Mouse (Mus musculus): ENCODE measurements around the gene Tbc1d17. TPM values are rescaled to one million over a fixed set of nuclear protein-coding genes. Genes with fewer than 3 reads are reported as not detected.
A peak's percentile ranks its signal among the peaks of the same experiment; 100 is the strongest.
"Not testable (repeated sequence)": the region's sequence is repeated elsewhere in the genome, so short reads cannot be mapped to it uniquely, and the experiment has no call there.

Gene Tbc1d17
- total RNA-seq (2021) = 10 to 100 TPM; 61.9 to 73.1 TPM
- long read RNA-seq, experiment 1, full-length matches to known transcripts = 75 of 99 reads
- long read RNA-seq, experiment 1, partial matches to known transcripts = 9 of 99 reads
- long read RNA-seq, experiment 1, other reads (novel, unspliced or antisense) = 15 of 99 reads
- long read RNA-seq, experiment 2, full-length matches to known transcripts = 57 of 83 reads
- long read RNA-seq, experiment 2, partial matches to known transcripts = 9 of 83 reads
- long read RNA-seq, experiment 2, other reads (novel, unspliced or antisense) = 17 of 83 reads

DNA sequence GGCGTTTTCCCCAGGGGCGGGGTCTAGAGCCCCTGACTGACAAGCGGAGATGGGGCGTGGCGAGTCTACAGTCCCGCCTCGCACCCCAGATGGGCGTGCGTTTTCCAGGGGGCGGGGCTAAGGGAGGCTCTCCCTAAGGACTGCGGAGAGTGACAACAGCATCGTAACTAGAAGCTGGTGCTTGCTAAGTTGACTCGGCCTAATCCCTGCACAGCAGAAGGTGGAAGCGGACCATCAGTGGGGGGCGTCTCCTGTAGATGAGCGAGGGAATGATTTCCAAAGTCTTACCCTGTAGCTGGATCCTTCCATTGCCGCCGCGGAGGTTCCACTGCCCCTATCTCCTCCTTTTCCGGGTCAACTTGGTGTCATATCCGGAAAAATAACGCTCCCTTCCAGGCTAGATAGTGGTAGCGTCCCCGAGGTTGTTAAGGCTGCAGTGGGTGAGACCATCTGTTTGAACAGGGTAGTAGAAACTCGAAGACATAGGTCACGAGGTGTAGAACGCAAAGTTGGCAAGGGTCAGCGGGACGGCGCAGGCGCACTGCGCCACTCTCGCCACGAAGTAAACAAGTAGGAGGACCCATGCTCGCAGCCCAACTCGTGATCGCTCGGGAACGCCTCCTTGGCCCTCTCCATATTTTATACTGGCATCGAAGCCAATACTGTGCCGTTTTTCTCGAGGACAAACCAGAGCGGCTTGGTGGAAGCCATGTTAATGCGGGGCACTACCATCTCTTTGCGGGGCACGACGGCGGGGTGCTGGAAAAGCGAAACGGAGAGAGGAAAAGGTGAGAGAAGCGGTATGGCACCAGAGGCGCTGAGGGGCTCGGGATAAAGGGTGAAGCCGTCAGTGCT lies at the start of gene Tbc1d17, which contains the start of gene Akt1s1:
Gene Tbc1d17 (minus strand): TSS at position 519 of the 855 bp plus-strand sequence.
Gene Akt1s1 (plus strand): TSS at position 431 of the 855 bp plus-strand sequence.
- peak; percentile 98 for DNase-seq

DNA sequence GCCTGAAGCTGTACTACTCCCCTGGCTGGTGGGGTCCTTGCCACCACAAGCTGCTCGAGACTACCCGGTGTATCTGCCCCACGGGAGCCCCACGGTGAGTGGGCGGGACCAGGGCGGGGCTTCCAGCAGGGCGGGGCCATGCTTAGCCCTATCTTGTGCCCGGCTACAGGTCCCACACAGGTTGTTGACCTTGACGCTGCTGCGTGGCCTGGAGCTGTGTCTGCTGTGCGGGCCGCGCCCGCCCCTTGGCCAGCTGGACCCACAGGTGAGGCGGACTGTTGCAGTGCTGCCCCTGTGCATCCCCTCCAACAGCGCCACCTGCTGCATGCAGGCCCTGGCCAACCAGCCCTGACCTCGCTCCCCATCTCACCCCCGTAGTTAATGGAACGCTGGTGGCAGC lies 49.7 kb upstream of the Tbc1d17 start:
- DNase-seq = peak; percentile 69

GRCm38 (mm10) chr7:44896499-44896898 lies 47.6 kb upstream of the Tbc1d17 start:
- no peak for DNase-seq

GRCm38 (mm10) chr7:44895593-44896434 lies 46.9 kb upstream of the Tbc1d17 start, which contains the start of gene Fuz:
Gene Fuz, plus strand, starts transcription at chr7:44896079.
- DNase-seq = peak; percentile 91

DNA sequence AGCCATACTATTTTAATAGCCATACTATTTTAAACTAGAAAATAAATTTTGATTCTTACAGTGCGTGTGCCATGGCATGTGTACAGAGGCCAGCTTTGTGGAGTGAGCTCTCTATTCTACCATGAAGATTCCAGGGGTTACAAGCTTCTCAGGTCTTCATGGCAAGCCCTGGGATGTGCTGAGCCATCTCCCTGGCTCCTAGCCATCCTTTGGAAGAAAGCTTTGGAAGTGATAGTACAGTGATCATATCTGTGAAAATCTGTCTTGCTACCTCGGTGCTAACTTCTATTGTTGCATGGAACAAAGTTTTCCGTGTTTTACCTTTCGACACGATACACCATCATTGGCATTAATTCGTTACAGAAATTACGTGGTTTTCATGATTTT lies 46.3 kb upstream of the Tbc1d17 start:
- DNase-seq = no peak

DNA sequence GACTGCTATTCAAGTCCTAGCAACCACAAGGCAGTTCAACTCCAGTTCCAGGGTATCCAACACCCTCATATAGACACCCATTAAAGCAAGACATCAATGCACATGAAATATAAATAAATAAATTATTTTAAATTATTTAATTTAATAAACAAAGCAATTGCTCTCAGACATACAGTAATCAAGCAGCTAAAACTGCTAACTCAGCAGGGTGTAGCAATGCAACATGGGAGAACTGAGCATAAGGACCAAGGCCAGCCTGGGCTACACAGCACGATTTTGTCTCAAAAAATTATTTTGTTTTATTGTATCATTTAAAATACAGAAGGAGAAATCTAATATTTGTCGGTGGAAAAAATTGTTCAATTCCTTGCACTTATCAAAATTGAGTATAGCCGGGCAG lies 45.3 kb upstream of the Tbc1d17 start:
- no peak for DNase-seq

GRCm38 (mm10) chr7:44893197-44893596 lies 44.3 kb upstream of the Tbc1d17 start:
- no peak for DNase-seq

DNA sequence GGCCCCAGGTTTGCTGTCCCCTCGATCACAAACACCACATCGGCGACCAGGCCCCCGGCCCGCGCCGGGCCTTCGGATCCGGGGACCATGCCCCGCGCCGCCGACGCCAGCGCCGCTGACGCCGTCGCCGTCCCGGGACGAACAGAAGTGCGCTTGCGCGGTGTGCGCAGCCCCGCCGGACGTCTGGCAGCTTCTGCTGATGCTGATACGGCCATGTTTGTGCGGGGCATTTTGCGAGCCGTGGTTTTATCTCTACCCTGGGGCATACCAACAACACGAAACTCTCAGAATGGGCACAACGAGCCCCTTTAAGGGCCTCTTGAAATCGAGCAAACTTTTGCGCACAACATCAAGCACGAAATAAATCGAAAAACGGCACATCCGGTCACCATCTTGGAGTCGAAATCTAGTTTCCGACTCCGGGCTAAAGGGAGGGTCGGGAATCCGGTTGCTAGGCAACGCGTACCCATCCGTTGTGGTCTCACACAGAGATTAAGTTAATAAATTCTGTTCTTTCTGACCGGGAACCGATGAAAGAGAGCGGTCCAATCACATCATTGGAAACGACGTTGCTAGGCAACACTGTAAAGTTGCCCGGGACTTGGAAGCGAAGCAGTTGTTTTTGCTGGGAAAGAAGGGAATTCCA lies 43.5 kb upstream of the Tbc1d17 start, which contains the start of gene Med25:
Gene Med25 (minus strand): TSS at position 437 of the 646 bp plus-strand sequence.
- peak; percentile 90 for DNase-seq

- DNase-seq = no peak
Measured at GRCm38 (mm10) chr7:44891611-44892010, 42.7 kb upstream of the Tbc1d17 start.

- DNase-seq = no peak
Measured at GRCm38 (mm10) chr7:44890737-44891136, 41.9 kb upstream of the Tbc1d17 start.

GRCm38 (mm10) chr7:44890180-44890579 lies 41.3 kb upstream of the Tbc1d17 start:
- no peak for DNase-seq

GRCm38 (mm10) chr7:44888256-44889105 lies 39.6 kb upstream of the Tbc1d17 start:
- peak; percentile 56 for DNase-seq

DNA sequence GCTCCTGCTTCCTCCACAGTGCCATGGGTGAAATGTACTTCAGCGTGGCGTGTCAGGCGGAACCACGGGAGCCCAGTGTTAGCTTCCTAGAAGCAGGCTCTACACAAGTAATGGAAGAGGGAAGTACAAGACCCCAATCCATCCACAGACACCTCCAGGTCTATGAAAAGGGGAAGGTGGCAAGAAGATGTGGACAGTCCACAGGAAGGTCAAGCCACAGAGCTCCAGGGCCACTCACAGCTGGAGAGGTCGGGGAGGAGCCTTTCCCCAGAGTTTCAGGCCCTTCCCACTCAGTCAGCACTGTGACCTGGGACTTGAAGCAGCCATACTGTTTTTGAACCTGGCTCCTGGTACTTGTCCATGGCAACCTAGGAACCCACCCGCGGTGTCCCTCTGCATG lies 38.1 kb upstream of the Tbc1d17 start:
- no peak for DNase-seq

DNA sequence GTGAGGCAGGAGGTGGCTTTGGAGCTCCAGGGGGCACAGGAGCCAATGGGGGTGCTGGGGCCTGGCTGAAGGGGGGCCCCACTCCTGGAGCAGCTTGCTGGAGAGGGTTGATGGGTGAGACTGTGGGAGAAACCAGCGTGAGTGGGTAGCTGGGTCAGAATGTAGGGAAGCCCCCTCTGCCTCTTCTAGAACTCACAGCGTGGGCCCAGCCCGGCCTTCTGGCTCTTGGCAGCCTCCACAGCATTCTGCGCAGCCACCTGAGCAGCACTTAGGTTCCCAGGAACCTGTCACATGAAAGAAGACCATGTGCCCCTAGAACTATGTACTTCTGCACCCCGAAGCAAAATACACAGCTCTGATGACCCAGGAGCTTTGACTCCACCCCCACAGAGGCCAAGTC lies 35.8 kb upstream of the Tbc1d17 start:
- DNase-seq = no peak

DNA sequence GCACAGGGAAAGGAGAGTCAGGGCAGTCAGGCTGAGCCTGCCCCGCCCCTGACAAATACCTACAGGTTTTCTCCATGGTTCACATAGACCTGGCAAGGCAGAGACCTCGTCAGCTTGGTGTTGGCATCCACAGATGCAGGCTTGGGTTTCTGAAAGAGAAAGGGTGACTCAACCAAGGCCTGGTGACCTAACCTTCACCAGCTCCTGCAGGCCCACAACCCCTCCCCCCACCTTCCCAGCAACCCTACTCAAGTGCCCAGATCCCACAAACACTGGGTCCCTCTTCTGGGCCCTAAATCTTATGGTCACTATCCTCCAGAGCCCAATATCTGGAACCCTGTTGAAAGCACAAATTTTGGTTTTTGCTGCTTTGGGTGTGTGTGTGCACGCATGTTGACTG lies 34.2 kb upstream of the Tbc1d17 start:
- peak; percentile 64 for DNase-seq

DNA sequence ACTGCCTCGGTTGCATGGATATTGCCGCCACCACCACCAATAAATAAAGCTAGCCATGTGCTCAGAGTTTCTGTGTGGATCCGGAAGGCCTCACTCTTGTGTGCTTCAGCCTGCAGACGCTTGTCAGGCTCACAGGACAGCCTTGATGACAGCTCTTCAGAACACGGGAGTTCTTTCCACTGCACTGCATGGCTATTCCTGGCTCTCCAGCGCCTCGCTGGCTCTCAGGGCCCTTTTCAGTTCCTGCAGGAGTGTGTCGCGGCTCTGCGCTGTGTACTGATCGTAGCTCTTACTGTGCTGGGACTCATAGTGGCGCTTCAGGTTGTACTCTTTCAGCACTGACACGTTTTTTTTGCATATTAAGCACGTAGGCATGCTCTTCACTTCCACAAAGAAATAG lies 29.0 kb upstream of the Tbc1d17 start:
- DNase-seq = no peak

GRCm38 (mm10) chr7:44871774-44872173 lies 22.9 kb upstream of the Tbc1d17 start:
- DNase-seq = not testable (repeated sequence)

DNA sequence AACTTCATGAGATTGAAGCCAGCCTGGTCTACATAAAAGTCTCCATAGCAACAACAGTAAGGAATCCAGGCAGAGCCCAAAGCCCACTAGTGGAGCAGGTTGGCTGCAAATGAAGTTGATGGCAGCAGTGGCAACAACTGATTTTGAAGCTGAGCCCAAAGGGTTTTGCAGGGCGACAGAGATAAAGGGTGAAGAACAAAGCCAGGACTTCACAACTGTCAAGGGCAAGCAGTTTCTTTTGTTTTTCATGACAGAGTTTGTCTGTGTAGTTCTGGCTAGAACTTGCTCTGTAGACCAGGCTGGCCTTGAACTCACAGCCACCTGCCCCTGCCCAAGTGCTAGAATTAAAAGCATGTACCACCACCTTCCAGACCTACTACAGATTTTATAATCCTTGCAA lies 22.3 kb upstream of the Tbc1d17 start:
- DNase-seq = no peak

DNA sequence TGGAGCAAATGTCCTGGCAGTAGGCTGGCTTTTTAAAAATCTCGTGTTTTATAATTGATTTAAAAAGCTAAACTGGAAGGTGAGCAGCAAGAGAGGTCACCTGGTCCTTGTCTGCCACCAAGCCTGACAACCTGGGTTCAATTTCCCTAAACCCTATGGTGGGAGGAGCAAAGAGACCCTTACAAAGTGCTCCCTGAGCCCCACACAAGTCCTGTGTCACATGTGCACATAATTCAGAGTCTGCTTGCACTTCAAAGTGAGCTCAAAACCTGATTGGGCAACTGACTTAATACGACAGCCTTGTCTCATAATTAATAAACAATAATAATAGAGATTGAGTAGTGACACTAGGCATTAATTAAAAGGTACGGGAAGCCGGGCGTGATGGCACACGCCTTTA lies 21.7 kb upstream of the Tbc1d17 start:
- no peak for DNase-seq

- DNase-seq = peak; percentile 92
Measured at GRCm38 (mm10) chr7:44869697-44870528, 21.0 kb upstream of the Tbc1d17 start, which contains the start of gene Ptov1. Gene Ptov1, minus strand, starts transcription at chr7:44869788.
